Mouse (Mus musculus) c-Kit-positive CD71-negative TER-119-negative erythroid progenitor cells, embryonic 14.5 days (primary cell): ENCODE measurements at regions not wholly inside any gene's neighbourhood (a gene's known extent, or its start where the extent isn't known, plus 50 kb on each side); places are given as distances from the start of the nearest gene placed in this dataset.

Source experiments
- DNase-seq: peaks from one replicate; pipeline ENCODE4 v3.0.0-alpha.2; 2013; ENCODE audit warnings: low read depth

GRCm38 (mm10) chr16:5306588-5307248, 50.9 kb upstream of the Eef2kmt start:
- DNase-seq: peak; percentile 64
